Mouse (Mus musculus): ENCODE data around the gene Hsd11b1.
"Not testable (repeated sequence)": the region's sequence is repeated elsewhere in the genome, so short reads cannot be mapped to it uniquely, and the experiment has no call there.

Gene Hsd11b1

GRCm38 (mm10) chr1:193263955-193264598 lies at the start of gene Hsd11b1:
Gene Hsd11b1, minus strand, starts transcription at chr1:193264075.
- in situ Hi-C loops (cut with MboI; ENCODE audit: unreplicated experiment in 2 of 2): no loop called here

GRCm38 (mm10) chr1:193311596-193311995 lies 47.7 kb upstream of the Hsd11b1 start:
- in situ Hi-C loops (cut with MboI; ENCODE audit: unreplicated experiment in 2 of 2): no loop called here

DNA sequence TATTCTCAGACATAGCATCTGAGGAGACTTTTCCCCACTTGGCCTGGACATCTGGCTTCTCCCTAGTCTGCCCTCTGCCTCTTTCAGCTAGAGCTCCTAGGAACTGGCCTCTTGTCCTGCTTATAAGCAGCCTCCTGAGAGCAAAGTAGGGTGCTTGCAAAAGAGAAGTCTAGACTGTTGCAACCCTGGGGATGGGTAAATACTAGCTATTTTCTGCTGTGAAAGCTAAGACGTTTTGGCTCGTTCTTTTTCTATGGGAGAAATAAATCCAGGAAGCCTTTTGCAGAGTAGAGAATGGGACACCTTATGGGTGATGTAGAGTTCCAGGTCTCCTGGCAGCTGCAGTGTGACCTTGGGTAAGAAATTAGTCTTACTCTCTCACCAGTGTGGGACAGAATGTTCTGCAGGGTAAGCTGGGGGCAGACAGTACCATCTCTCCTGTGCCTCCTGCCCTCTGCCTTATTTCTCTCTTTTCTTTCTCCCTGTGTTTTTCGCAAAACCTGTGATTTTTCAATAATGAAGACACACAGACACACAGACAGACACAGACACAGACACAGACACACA lies 46.7 kb upstream of the Hsd11b1 start:
- in situ Hi-C loops (cut with MboI; ENCODE audit: unreplicated experiment in 2 of 2): no loop called here

GRCm38 (mm10) chr1:193309785-193310518 lies 46.1 kb upstream of the Hsd11b1 start:
- in situ Hi-C loops (cut with MboI; ENCODE audit: unreplicated experiment in 2 of 2): loop anchor here in 1 of 2 experiments (5.0 kb wide), 1 partner anchor 43 kb away; no protein-coding TSS in a partner anchor

DNA sequence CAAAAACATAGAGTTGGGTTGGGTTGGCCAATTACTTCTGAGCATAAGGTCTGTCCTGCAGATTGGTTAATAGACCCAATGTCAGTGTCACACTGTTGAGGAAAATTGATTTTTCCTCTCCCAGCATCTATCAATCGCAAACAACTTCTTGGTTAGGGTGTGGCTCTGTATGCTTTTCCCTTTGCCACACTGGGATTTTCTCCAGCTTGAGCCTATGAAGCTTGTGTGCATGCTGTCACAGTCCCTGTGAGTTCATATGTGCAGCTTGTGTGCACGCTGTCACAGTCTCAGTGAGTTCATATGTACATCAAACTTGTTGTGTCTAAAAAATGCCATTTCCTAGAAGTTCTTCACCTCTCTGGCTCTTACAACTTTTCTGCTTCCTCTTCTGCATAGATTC lies 43.0 kb upstream of the Hsd11b1 start:
- in situ Hi-C loops (cut with MboI; ENCODE audit: unreplicated experiment in 2 of 2): loop anchor here in 1 of 2 experiments (5.0 kb wide), 1 partner anchor 40 kb away; no protein-coding TSS in a partner anchor

DNA sequence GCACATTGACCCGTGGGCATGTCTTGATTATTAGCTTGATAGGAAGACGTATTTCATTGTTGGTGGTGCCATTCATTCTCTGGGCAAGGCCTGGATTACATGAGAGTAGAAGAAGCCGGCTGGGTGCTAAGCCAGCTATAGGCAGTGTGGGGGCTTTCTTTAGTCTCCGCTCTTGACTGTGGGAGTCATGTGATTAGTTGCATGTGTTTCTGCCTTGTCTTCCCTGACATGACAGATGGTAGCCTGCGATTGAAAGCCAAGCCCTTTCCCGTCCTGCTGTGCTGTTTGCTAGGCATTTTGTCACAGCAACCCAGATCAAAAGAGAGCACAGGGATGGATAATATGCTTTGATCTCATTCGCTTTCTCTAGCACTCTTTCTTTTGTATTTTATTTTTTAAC lies 41.5 kb upstream of the Hsd11b1 start:
- in situ Hi-C loops (cut with MboI; ENCODE audit: unreplicated experiment in 2 of 2): loop anchor here in 1 of 2 experiments (5.0 kb wide), 1 partner anchor 38 kb away; no protein-coding TSS in a partner anchor

DNA sequence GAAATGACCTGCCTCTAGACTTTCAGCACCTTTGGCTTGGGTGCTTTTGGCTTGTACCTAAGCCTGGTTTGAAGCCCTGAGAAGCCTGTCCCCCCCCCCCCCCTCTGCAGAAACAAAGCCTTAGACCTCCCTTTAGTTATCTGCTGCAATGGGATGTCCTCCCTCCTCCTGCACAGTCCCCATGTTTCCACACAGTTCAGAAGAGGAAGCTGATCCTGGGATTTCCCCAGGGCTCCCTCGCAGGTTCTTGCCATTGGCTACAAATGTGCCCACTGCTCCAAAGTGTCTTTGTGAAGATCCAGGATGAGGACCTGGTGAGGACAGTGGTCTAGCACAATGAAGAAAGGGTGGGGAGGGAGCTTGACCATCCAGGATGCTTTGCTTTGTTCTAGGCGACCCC lies 39.2 kb upstream of the Hsd11b1 start:
- in situ Hi-C loops (cut with MboI; ENCODE audit: unreplicated experiment in 2 of 2): no loop called here

DNA sequence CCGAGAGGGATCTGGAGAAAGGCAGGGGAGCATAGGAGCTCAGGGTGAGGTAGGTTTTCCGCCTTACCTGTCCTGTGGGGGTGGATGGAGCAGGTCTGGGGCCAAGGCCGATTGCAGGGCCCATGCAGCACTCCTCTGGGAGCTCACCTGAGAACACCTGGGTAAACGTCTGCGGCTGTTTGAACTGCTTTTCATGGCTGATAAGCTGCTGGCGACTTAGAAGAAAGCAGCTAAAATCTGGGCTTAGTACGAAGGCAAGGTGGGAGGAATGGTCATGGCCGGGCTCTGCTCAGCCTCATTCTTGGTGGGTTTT lies 38.2 kb upstream of the Hsd11b1 start:
- in situ Hi-C loops (cut with MboI; ENCODE audit: unreplicated experiment in 2 of 2): no loop called here

GRCm38 (mm10) chr1:193301216-193302092 lies 37.6 kb upstream of the Hsd11b1 start:
- in situ Hi-C loops (cut with MboI; ENCODE audit: unreplicated experiment in 2 of 2): no loop called here

- in situ Hi-C loops (cut with MboI; ENCODE audit: unreplicated experiment in 2 of 2): no loop called here
Measured at GRCm38 (mm10) chr1:193299995-193300394, 36.1 kb upstream of the Hsd11b1 start.

- in situ Hi-C loops (cut with MboI; ENCODE audit: unreplicated experiment in 2 of 2): no loop called here
Measured at GRCm38 (mm10) chr1:193298141-193298765, 34.4 kb upstream of the Hsd11b1 start.

DNA sequence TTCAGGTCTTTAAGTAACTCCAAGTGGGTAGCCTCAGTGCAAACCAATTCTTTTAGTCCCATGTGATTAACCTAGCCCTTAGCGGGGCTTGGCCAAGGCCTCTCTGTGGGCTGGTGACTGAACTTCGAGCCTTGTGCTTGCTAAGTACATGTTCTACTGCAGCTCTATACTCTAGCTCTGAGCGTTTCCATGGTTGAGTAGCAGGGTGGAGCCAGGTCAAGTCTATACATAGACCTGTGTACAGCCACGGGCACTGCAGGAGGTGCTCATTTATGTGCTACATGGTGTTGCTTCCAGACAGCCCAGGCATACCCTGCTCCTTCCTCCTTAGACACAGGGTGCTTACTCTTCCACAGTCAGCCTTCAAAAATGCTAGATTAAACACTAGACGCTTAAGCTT lies 32.0 kb upstream of the Hsd11b1 start:
- in situ Hi-C loops (cut with MboI; ENCODE audit: unreplicated experiment in 2 of 2): no loop called here

- in situ Hi-C loops (cut with MboI; ENCODE audit: unreplicated experiment in 2 of 2): no loop called here
Measured at GRCm38 (mm10) chr1:193293926-193294325, 30.1 kb upstream of the Hsd11b1 start.

- in situ Hi-C loops (cut with MboI; ENCODE audit: unreplicated experiment in 2 of 2): no loop called here
Measured at GRCm38 (mm10) chr1:193293039-193293438, 29.2 kb upstream of the Hsd11b1 start.

DNA sequence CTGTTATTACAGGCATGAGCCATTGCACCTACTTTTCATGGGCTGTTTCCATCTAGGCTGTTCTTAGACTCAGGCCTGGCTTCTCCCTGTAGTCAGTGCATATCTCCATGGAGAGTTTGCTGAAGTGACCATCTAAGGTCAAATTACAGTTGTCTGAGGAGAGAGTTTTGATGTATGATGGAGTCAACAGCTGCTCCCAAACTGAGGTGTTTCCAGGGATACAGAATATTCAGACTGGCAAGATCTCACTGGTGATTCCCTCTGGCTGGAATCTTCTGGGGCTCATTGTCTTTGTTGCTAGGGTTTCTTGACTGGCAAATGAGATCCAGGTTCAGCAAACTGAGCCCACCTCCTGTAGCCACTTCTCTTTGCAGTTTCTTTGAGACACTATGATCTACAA lies 26.8 kb upstream of the Hsd11b1 start:
- in situ Hi-C loops (cut with MboI; ENCODE audit: unreplicated experiment in 2 of 2): no loop called here

GRCm38 (mm10) chr1:193289914-193290313 lies 26.0 kb upstream of the Hsd11b1 start:
- in situ Hi-C loops (cut with MboI; ENCODE audit: unreplicated experiment in 2 of 2): no loop called here

GRCm38 (mm10) chr1:193289076-193289475 lies 25.2 kb upstream of the Hsd11b1 start:
- in situ Hi-C loops (cut with MboI; ENCODE audit: unreplicated experiment in 2 of 2): no loop called here

DNA sequence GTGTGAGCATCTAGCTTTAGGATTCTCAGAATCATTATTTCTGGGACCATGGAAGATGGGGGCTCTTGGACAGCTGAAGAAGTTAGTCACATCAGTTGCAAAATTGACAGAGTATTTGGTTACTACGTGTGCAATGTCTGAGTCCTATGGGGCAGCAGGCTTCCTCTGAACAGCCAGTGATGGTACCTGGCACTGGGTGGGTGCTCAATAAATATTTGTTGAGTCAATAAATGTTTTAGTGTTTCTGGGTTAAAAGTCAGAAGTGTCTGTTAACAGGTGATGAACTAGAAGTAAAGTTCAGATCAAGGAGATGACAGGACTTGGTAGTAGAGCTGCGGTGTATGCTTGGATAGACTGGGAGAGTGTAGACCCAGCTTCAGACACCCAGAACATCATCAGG lies 23.7 kb upstream of the Hsd11b1 start:
- in situ Hi-C loops (cut with MboI; ENCODE audit: unreplicated experiment in 2 of 2): no loop called here

DNA sequence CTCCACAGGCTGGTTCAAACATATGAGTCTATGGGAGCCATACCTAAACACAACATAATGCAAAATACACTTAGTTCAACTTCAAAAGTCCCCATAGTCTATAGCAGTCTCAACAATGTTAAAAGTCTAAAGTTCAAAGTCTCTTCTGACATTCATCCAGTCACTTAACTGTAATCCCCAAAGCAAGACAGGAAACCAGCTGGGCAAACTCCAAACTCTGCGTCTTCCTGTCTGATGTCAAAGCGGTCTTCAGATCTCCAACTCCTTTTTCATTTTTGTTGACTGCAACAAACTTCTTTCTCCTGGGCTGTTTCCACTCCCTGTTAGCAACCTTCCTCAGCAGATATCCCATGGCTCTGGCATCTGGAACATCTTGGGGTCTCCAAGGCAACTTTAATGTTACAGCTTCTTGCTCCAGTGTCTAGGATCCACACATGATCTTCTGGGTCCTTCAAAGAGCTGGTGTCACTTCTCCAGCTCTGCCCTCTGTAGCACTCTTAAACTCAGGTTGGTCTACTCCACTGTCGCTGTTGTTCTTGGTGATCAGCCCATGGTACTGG lies 22.0 kb upstream of the Hsd11b1 start:
- in situ Hi-C loops (cut with MboI; ENCODE audit: unreplicated experiment in 2 of 2): not testable (repeated sequence)

- in situ Hi-C loops (cut with MboI; ENCODE audit: unreplicated experiment in 2 of 2): no loop called here
Measured at GRCm38 (mm10) chr1:193284228-193284779, 20.4 kb upstream of the Hsd11b1 start.

All from v-Abl transformed pro-B cells (cell line).